Mouse (Mus musculus): Measurements from ENCODE around the gene G6pc2. TPM values are rescaled to one million over a fixed set of nuclear protein-coding genes. Genes with fewer than 3 reads are reported as not detected.

Gene G6pc2
- polyA plus RNA-seq (2015; fragmentation: Nextera tagmentation; extraction: Ambion mirVana) = not detected in 2 replicates

GRCm38 (mm10) chr2:69210773-69211172 is at the start of gene G6pc2:
Gene G6pc2, plus strand, starts transcription at chr2:69211073.
- Histone ChIP-seq H3K4me1 (peaks cover 5% of the 10 kb centered on the region), H3K27me3 (no peaks in the 10 kb centered on the region), H3K36me3 (no peaks in the 10 kb centered on the region), H3K9ac (replicated peaks) (no peak within 1 kb of the TSS), H3K27ac (replicated peaks) (no peak within 1 kb of the TSS), H3K4me3 (no peak within 1 kb of the TSS), H3K4me2 (replicated peaks) (no peak within 1 kb of the TSS), H3K9me3 (no peaks in the 10 kb centered on the region)
- WGBS = 87% methylated on average over 7 of the region's 7 CpGs
- ATAC-seq (replicated peaks) = no peak

- 82% methylated on average over 9 of the region's 9 CpGs for WGBS
- H3K4me1 ChIP-seq = no peaks in the 10 kb centered on the region
- H3K27me3 ChIP-seq = no peaks in the 10 kb centered on the region
- H3K9me3 ChIP-seq = no peaks in the 10 kb centered on the region; the same call in 1 of the 2 replicates
- no peak overlapping the region for H3K4me3 ChIP-seq
- no peak overlapping the region for H3K27ac ChIP-seq (replicated peaks)
- no peak overlapping the region for H3K4me2 ChIP-seq (replicated peaks)
- ATAC-seq (replicated peaks) = no peak
- no peak overlapping the region for H3K9ac ChIP-seq (replicated peaks)
- H3K36me3 ChIP-seq = no peaks in the 10 kb centered on the region
These were observed 40.3 kb upstream of the G6pc2 start for GRCm38 (mm10) chr2:69170395-69171077.

- Histone ChIP-seq H3K9me3 (no peaks in the 10 kb centered on the region; the same call in 1 of the 2 replicates), H3K27me3 (no peaks in the 10 kb centered on the region), H3K4me2 (replicated peaks) (no peak overlapping the region), H3K4me1 (no peaks in the 10 kb centered on the region), H3K36me3 (no peaks in the 10 kb centered on the region), H3K27ac (replicated peaks) (no peak overlapping the region), H3K4me3 (no peak overlapping the region), H3K9ac (replicated peaks) (no peak overlapping the region)
- 86% methylated on average over 5 of the region's 5 CpGs for WGBS
- no peak for ATAC-seq (replicated peaks)
These were observed 35.6 kb upstream of the G6pc2 start for GRCm38 (mm10) chr2:69175296-69175695.

GRCm38 (mm10) chr2:69179721-69180120 is 31.2 kb upstream of the G6pc2 start:
- no peak overlapping the region for H3K4me3 ChIP-seq
- no peaks in the 10 kb centered on the region for H3K9me3 ChIP-seq
- no peak for ATAC-seq (replicated peaks)
- H3K36me3 ChIP-seq = no peaks in the 10 kb centered on the region
- no peaks in the 10 kb centered on the region for H3K4me1 ChIP-seq
- H3K27ac ChIP-seq (replicated peaks) = no peak overlapping the region
- no peak overlapping the region for H3K4me2 ChIP-seq (replicated peaks)
- H3K9ac ChIP-seq (replicated peaks) = no peak overlapping the region
- WGBS = 94% methylated on average over 4 of the region's 4 CpGs
- H3K27me3 ChIP-seq = no peaks in the 10 kb centered on the region

GRCm38 (mm10) chr2:69187990-69188389 is 22.9 kb upstream of the G6pc2 start:
- H3K4me3 ChIP-seq = no peak overlapping the region
- no peak for ATAC-seq (replicated peaks)
- H3K9ac ChIP-seq (replicated peaks) = no peak overlapping the region
- no peak overlapping the region for H3K27ac ChIP-seq (replicated peaks)
- H3K27me3 ChIP-seq = no peaks in the 10 kb centered on the region
- no peaks in the 10 kb centered on the region for H3K9me3 ChIP-seq
- 88% methylated on average over 2 of the region's 2 CpGs for WGBS
- no peaks in the 10 kb centered on the region for H3K4me1 ChIP-seq
- H3K36me3 ChIP-seq = 0 out of 2 replicates have a peak, but pooled peaks cover under 1% of the 10 kb centered on the region
- no peak overlapping the region for H3K4me2 ChIP-seq (replicated peaks)

GRCm38 (mm10) chr2:69188732-69189131 is 22.1 kb upstream of the G6pc2 start:
- Histone ChIP-seq H3K27me3 (no peaks in the 10 kb centered on the region), H3K4me3 (no peak overlapping the region), H3K4me1 (no peaks in the 10 kb centered on the region), H3K9me3 (no peaks in the 10 kb centered on the region), H3K27ac (replicated peaks) (no peak overlapping the region), H3K9ac (replicated peaks) (no peak overlapping the region), H3K4me2 (replicated peaks) (no peak overlapping the region), H3K36me3 (peaks cover 7% of the 10 kb centered on the region)
- WGBS = 95% methylated on average over 6 of the region's 6 CpGs
- no peak for ATAC-seq (replicated peaks)

GRCm38 (mm10) chr2:69189222-69189621 is 21.7 kb upstream of the G6pc2 start:
- Histone ChIP-seq H3K9ac (replicated peaks) (no peak overlapping the region), H3K27ac (replicated peaks) (no peak overlapping the region), H3K27me3 (no peaks in the 10 kb centered on the region), H3K9me3 (no peaks in the 10 kb centered on the region), H3K4me3 (no peak overlapping the region), H3K4me1 (no peaks in the 10 kb centered on the region), H3K36me3 (peaks cover 12% of the 10 kb centered on the region), H3K4me2 (replicated peaks) (no peak overlapping the region)
- ATAC-seq (replicated peaks) = no peak
- 66% methylated on average over 4 of the region's 4 CpGs for WGBS

GRCm38 (mm10) chr2:69191059-69191458 is 19.8 kb upstream of the G6pc2 start:
- no peak for ATAC-seq (replicated peaks)
- peaks cover 17% of the 10 kb centered on the region for H3K36me3 ChIP-seq
- H3K4me1 ChIP-seq = no peaks in the 10 kb centered on the region
- H3K9ac ChIP-seq (replicated peaks) = no peak overlapping the region
- no peaks in the 10 kb centered on the region for H3K27me3 ChIP-seq
- no peak overlapping the region for H3K27ac ChIP-seq (replicated peaks)
- no peak overlapping the region for H3K4me2 ChIP-seq (replicated peaks)
- H3K9me3 ChIP-seq = no peaks in the 10 kb centered on the region
- 90% methylated on average over 5 of the region's 5 CpGs for WGBS
- no peak overlapping the region for H3K4me3 ChIP-seq

GRCm38 (mm10) chr2:69193555-69193954 is 17.3 kb upstream of the G6pc2 start:
- Histone ChIP-seq H3K4me3 (no peak overlapping the region), H3K9me3 (no peaks in the 10 kb centered on the region), H3K27ac (replicated peaks) (no peak overlapping the region), H3K4me2 (replicated peaks) (no peak overlapping the region), H3K36me3 (peaks cover 17% of the 10 kb centered on the region), H3K4me1 (no peaks in the 10 kb centered on the region), H3K9ac (replicated peaks) (no peak overlapping the region), H3K27me3 (no peaks in the 10 kb centered on the region)
- 84% methylated on average over 5 of the region's 5 CpGs for WGBS
- ATAC-seq (replicated peaks) = no peak

- 20% methylated on average over 6 of the region's 6 CpGs for WGBS
- H3K4me2 ChIP-seq (replicated peaks) = peak overlapping the region; percentile 62
- H3K4me1 ChIP-seq = peaks cover 20% of the 10 kb centered on the region
- H3K9ac ChIP-seq (replicated peaks) = peak overlapping the region; percentile 48
- no peaks in the 10 kb centered on the region for H3K9me3 ChIP-seq
- H3K27ac ChIP-seq (replicated peaks) = no peak overlapping the region
- ATAC-seq (replicated peaks) = no peak
- H3K36me3 ChIP-seq = peaks cover 9% of the 10 kb centered on the region; the same call in 1 of the 2 replicates
- H3K27me3 ChIP-seq = no peaks in the 10 kb centered on the region
- peak overlapping the region; percentile 58 for H3K4me3 ChIP-seq
These were observed 5.7 kb upstream of the G6pc2 start for GRCm38 (mm10) chr2:69205185-69205584.

- no peaks in the 10 kb centered on the region for H3K27me3 ChIP-seq
- H3K4me1 ChIP-seq = peaks cover 20% of the 10 kb centered on the region
- under 1% methylated on average over 46 of the region's 46 CpGs for WGBS
- H3K36me3 ChIP-seq = peaks cover 9% of the 10 kb centered on the region; the same call in 1 of the 2 replicates
- H3K9me3 ChIP-seq = no peaks in the 10 kb centered on the region
- peak; percentile 100 for ATAC-seq (replicated peaks)
- H3K27ac ChIP-seq (replicated peaks) = 0 out of 2 replicates have a peak within 1 kb of the TSS, but pooled peaks have one; percentile 27
- H3K4me3 ChIP-seq = peak within 1 kb of the TSS; percentile 58
- H3K4me2 ChIP-seq (replicated peaks) = peak within 1 kb of the TSS; percentile 62
- peak within 1 kb of the TSS; percentile 48 for H3K9ac ChIP-seq (replicated peaks)
These were observed 5.0 kb upstream of the G6pc2 start, which contains the start of gene Spc25 for GRCm38 (mm10) chr2:69205791-69206351. Gene Spc25, minus strand, starts transcription at chr2:69206194.

- Histone ChIP-seq H3K9ac (replicated peaks) (no peak overlapping the region), H3K4me3 (peak overlapping the region; percentile 58; the same call in 1 of the 2 replicates), H3K27ac (replicated peaks) (no peak overlapping the region), H3K9me3 (no peaks in the 10 kb centered on the region), H3K4me1 (peaks cover 20% of the 10 kb centered on the region), H3K4me2 (replicated peaks) (peak overlapping the region; percentile 23; the same call in 1 of the 2 replicates), H3K36me3 (0 out of 2 replicates have a peak, but pooled peaks cover 6% of the 10 kb centered on the region), H3K27me3 (no peaks in the 10 kb centered on the region)
- 28% methylated on average over 7 of the region's 7 CpGs for WGBS
- ATAC-seq (replicated peaks) = no peak
These were observed 4.3 kb upstream of the G6pc2 start for GRCm38 (mm10) chr2:69206523-69206922.

Data from forebrain, embryonic 15.5 days (tissue).